Mouse (Mus musculus): Measurements from ENCODE around the gene Fxn. TPM values are rescaled to one million over a fixed set of nuclear protein-coding genes. Genes with fewer than 3 reads are reported as not detected.

Gene Fxn
- polyA plus RNA-seq, 1 experiment from 2014 or later: 46.8 TPM

DNA sequence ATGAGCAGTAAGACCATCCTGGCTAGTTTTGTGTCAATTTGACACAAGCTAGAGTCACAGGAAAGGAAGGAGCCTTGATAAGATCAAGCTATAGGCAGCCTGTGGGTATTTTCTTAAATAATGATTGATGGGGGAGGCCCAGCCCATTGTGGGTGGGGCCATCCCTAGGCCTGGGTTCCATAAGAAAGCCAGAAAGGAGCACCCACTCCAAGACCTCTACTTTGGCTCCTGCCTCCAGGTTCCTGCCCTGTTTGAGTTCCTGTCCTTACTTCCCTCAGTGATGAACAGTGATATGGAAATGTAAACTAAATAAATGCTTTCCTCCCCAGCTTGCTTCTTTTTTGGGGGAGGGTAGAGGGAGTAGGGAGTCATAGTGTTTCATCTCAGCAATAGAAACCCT lies 62.6 kb downstream of the Fxn start:
- Histone ChIP-seq H3K36me3 (ENCODE audit: control insufficient read depth, insufficient read depth, low read length) (no peaks in the 10 kb centered on the region), H3K4me1 (ENCODE audit: control insufficient read depth, insufficient read depth, low read length) (no peaks in the 10 kb centered on the region), H3K9me3 (ENCODE audit: control insufficient read depth, low read length) (no peaks in the 10 kb centered on the region), H3K4me2 (no peak overlapping the region), H3K4me3 (ENCODE audit: low read depth, low read length) (no peak overlapping the region), H3K9ac (ENCODE audit: low read length) (no peak overlapping the region), H3K27ac (ENCODE audit: low read depth, low read length) (no peak overlapping the region), H3K27me3 (ENCODE audit: control insufficient read depth, insufficient read depth, low read length) (no peaks in the 10 kb centered on the region; the same call in 1 of the 2 replicates)
- DNase-seq (ENCODE audit: low spot score, missing footprints) (peak; percentile 65), ATAC-seq (ENCODE audit: low FRiP score) (no peak)

GRCm38 (mm10) chr19:24216771-24217170 lies 63.6 kb downstream of the Fxn start:
- Histone ChIP-seq H3K9me3 (ENCODE audit: control insufficient read depth, low read length) (no peaks in the 10 kb centered on the region), H3K4me1 (ENCODE audit: control insufficient read depth, insufficient read depth, low read length) (no peaks in the 10 kb centered on the region), H3K27ac (ENCODE audit: low read depth, low read length) (no peak overlapping the region), H3K27me3 (ENCODE audit: control insufficient read depth, insufficient read depth, low read length) (no peaks in the 10 kb centered on the region), H3K4me2 (no peak overlapping the region), H3K9ac (ENCODE audit: low read length) (no peak overlapping the region), H3K36me3 (ENCODE audit: control insufficient read depth, insufficient read depth, low read length) (no peaks in the 10 kb centered on the region), H3K4me3 (ENCODE audit: low read depth, low read length) (no peak overlapping the region)
- peak; percentile 77 for DNase-seq (ENCODE audit: low spot score, missing footprints)
- WGBS: 81% methylated on average over 9 of the region's 9 CpGs
- ATAC-seq (ENCODE audit: low FRiP score): no peak

DNA sequence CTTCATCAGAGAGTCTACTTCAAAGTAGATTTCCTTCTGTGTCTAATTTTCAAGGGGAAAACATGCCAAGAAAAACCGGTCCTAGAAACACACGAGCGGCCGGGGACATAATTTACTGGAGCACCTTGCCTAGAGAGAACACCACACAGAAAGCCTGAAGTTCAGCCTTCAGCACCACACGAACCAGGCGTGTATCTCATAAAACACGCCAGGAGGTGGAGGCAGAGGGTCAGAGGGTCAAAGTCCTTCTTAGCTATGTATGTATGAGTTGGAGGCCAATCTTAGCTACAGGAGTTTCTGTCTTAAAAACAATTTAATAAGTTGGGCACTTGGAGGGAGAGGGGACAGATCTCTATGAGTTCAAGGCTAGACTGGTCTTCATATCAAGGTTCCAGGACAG lies 65.5 kb downstream of the Fxn start:
- no peaks in the 10 kb centered on the region for H3K27me3 ChIP-seq (ENCODE audit: control insufficient read depth, insufficient read depth, low read length)
- DNase-seq (ENCODE audit: low spot score, missing footprints) (peak; percentile 45), ATAC-seq (ENCODE audit: low FRiP score) (no peak)
- H3K4me1 ChIP-seq (ENCODE audit: control insufficient read depth, insufficient read depth, low read length): no peaks in the 10 kb centered on the region
- H3K4me3 ChIP-seq (ENCODE audit: low read depth, low read length): no peak overlapping the region
- no peaks in the 10 kb centered on the region for H3K36me3 ChIP-seq (ENCODE audit: control insufficient read depth, insufficient read depth, low read length)
- no peak overlapping the region for H3K9ac ChIP-seq (ENCODE audit: low read length)
- no peaks in the 10 kb centered on the region for H3K9me3 ChIP-seq (ENCODE audit: control insufficient read depth, low read length)
- WGBS: 88% methylated on average over 7 of the region's 7 CpGs
- no peak overlapping the region for H3K27ac ChIP-seq (ENCODE audit: low read depth, low read length)
- H3K4me2 ChIP-seq: no peak overlapping the region

DNA sequence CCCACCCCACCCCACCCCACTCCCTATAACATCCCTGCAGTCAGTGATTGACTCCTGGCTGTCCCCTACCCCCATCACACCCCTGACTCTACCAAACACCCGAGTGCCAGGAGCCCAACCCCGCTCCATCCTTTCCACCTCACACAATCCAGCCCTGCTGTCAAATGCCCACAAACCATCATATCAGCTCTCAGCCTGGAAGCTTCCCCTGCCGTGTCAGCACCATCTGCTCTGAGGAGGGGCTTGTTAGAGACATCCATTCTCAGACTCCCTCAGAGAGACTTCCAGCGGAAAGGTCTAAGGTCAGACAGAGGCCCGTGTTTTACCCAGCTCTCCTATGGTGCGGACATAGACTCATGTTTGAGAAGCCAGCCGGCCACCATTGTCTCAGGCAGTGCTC lies 67.1 kb downstream of the Fxn start:
- Histone ChIP-seq H3K9ac (ENCODE audit: low read length) (no peak overlapping the region), H3K4me1 (ENCODE audit: control insufficient read depth, insufficient read depth, low read length) (no peaks in the 10 kb centered on the region), H3K27me3 (ENCODE audit: control insufficient read depth, insufficient read depth, low read length) (no peaks in the 10 kb centered on the region), H3K27ac (ENCODE audit: low read depth, low read length) (no peak overlapping the region), H3K4me3 (ENCODE audit: low read depth, low read length) (no peak overlapping the region), H3K9me3 (ENCODE audit: control insufficient read depth, low read length) (no peaks in the 10 kb centered on the region), H3K4me2 (no peak overlapping the region), H3K36me3 (ENCODE audit: control insufficient read depth, insufficient read depth, low read length) (no peaks in the 10 kb centered on the region)
- DNase-seq (ENCODE audit: low spot score, missing footprints) (peak; percentile 88), ATAC-seq (ENCODE audit: low FRiP score) (no peak)
- WGBS: 56% methylated on average over 7 of the region's 7 CpGs

DNA sequence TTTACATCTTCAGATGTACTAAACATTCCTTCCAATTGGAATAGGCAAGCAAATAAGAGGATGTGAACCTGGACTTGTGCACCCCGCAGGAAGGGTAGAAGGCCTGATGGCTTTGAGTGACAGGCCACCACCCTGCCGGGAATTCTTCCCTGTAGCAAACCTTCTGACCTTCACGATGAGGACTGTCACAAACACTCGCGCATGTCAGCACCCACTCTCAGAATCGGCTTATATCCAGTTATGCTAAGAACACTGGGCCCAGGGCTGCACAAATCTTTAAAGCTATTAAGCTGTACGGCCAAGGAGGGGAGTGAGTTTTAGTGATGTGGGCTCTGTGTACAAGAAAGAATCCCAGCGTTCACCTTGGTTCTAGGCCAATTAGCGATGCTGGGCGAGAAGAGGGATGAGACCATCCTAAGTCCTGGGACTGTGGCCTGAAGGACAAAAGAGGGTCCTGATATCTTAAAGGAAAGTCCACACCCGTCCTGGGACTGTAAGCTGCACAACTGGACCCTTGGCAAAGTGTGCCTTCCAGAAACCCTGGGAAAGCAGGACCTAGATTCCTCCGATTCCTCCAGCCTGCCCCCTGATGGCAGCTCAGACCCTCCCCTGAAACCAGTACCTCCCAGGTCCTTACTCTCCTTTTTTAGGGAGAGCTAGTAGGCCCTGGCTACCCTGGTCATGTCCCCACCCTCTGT lies 67.7 kb downstream of the Fxn start:
- DNase-seq (ENCODE audit: low spot score, missing footprints) (peak; percentile 77), ATAC-seq (ENCODE audit: low FRiP score) (no peak)
- 87% methylated on average over 12 of the region's 12 CpGs for WGBS
- H3K4me1 ChIP-seq (ENCODE audit: control insufficient read depth, insufficient read depth, low read length): no peaks in the 10 kb centered on the region
- H3K9ac ChIP-seq (ENCODE audit: low read length): no peak overlapping the region
- H3K36me3 ChIP-seq (ENCODE audit: control insufficient read depth, insufficient read depth, low read length): no peaks in the 10 kb centered on the region
- H3K4me2 ChIP-seq: no peak overlapping the region
- H3K27me3 ChIP-seq (ENCODE audit: control insufficient read depth, insufficient read depth, low read length): no peaks in the 10 kb centered on the region
- H3K27ac ChIP-seq (ENCODE audit: low read depth, low read length): no peak overlapping the region
- H3K4me3 ChIP-seq (ENCODE audit: low read depth, low read length): no peak overlapping the region
- H3K9me3 ChIP-seq (ENCODE audit: control insufficient read depth, low read length): no peaks in the 10 kb centered on the region

Other genes with a start within 250 kb of the Fxn start
- gene Fam189a2, start 249.6 kb downstream of the Fxn start, polyA plus RNA-seq (2014; fragmentation: Nextera tagmentation; extraction: Ambion mirVana): 2.6 and 2.8 TPM in 2 replicates
- 22.3 and 23.0 TPM in 2 replicates for gene Tjp2, start 55.6 kb downstream of the Fxn start, polyA plus RNA-seq (2014; fragmentation: Nextera tagmentation; extraction: Ambion mirVana)
- 48.3 and 50.6 TPM in 2 replicates for gene Fam122a, start 196.8 kb upstream of the Fxn start, polyA plus RNA-seq (2014; fragmentation: Nextera tagmentation; extraction: Ambion mirVana)